Mouse (Mus musculus): ENCODE results near the gene Scp2. TPM values are rescaled to one million over a fixed set of nuclear protein-coding genes. Genes with fewer than 3 reads are reported as not detected.

Scp2 gene
- polyA plus RNA-seq, 1 experiment from 2014 or later: 227 TPM

GRCm38 (mm10) chr4:107995727-107996126 is 149.1 kb downstream of the Scp2 start:
- Histone ChIP-seq H3K9me3 (ENCODE audit: control insufficient read depth, low read length) (no peaks in the 10 kb centered on the region), H3K4me1 (replicated peaks; ENCODE audit: control insufficient read depth, insufficient read depth, low read length) (peaks cover 9% of the 10 kb centered on the region; the same call in 1 of the 2 replicates), H3K27me3 (replicated peaks; ENCODE audit: control insufficient read depth, insufficient read depth, low read length) (no peaks in the 10 kb centered on the region), H3K27ac (ENCODE audit: low read depth) (no peak overlapping the region), H3K4me3 (ENCODE audit: low read depth, low read length) (no peak overlapping the region), H3K9ac (ENCODE audit: low read length) (no peak overlapping the region), H3K36me3 (ENCODE audit: control insufficient read depth, insufficient read depth, low read length) (no peaks in the 10 kb centered on the region), H3K4me2 (ENCODE audit: low read length) (no peak overlapping the region)
- no peak for ATAC-seq (replicated peaks; ENCODE audit: low FRiP score, low TSS enrichment, low read depth)
- no peak for DNase-seq (ENCODE audit: low spot score)
- WGBS: 83% methylated on average over 6 of the region's 6 CpGs

GRCm38 (mm10) chr4:107995011-107995410 is 149.8 kb downstream of the Scp2 start:
- DNase-seq (ENCODE audit: low spot score) (no peak), ATAC-seq (replicated peaks; ENCODE audit: low FRiP score, low TSS enrichment, low read depth) (no peak)
- Histone ChIP-seq H3K9ac (ENCODE audit: low read length) (no peak overlapping the region), H3K36me3 (ENCODE audit: control insufficient read depth, insufficient read depth, low read length) (no peaks in the 10 kb centered on the region), H3K27ac (ENCODE audit: low read depth) (no peak overlapping the region), H3K27me3 (replicated peaks; ENCODE audit: control insufficient read depth, insufficient read depth, low read length) (no peaks in the 10 kb centered on the region), H3K4me2 (ENCODE audit: low read length) (no peak overlapping the region), H3K4me1 (replicated peaks; ENCODE audit: control insufficient read depth, insufficient read depth, low read length) (peaks cover 9% of the 10 kb centered on the region; the same call in 1 of the 2 replicates), H3K4me3 (ENCODE audit: low read depth, low read length) (no peak overlapping the region), H3K9me3 (ENCODE audit: control insufficient read depth, low read length) (no peaks in the 10 kb centered on the region)
- 77% methylated on average over 6 of the region's 6 CpGs for WGBS

Small RNA genes lying within 50 kb of the gene (microRNA-seq; reads per million reads assigned to microRNA genes)
- not detected for gene Mir6397

Other genes with a start within 250 kb of the Scp2 start
- 55.9 and 66.6 TPM in 2 replicates for gene Cpt2, start 221.4 kb downstream of the Scp2 start, polyA plus RNA-seq (2014; fragmentation: Nextera tagmentation; extraction: Ambion mirVana)
- 0.16 and 0.30 TPM in 2 replicates for gene Slc1a7, start 176.7 kb downstream of the Scp2 start, polyA plus RNA-seq (2014; fragmentation: Nextera tagmentation; extraction: Ambion mirVana)
- gene Podn, start 48.6 kb downstream of the Scp2 start, polyA plus RNA-seq (2014; fragmentation: Nextera tagmentation; extraction: Ambion mirVana): 1.2 and 2.4 TPM in 2 replicates
- gene Echdc2, start 20.4 kb upstream of the Scp2 start, polyA plus RNA-seq (2014; fragmentation: Nextera tagmentation; extraction: Ambion mirVana): 40.2 and 44.0 TPM in 2 replicates
- 0.12 TPM in 1 of 2 replicates, not detected in the other for gene Zyg11a, start 73.0 kb upstream of the Scp2 start, polyA plus RNA-seq (2014; fragmentation: Nextera tagmentation; extraction: Ambion mirVana)
- gene Zyg11b, start 156.1 kb upstream of the Scp2 start, polyA plus RNA-seq (2014; fragmentation: Nextera tagmentation; extraction: Ambion mirVana): 14.1 and 15.9 TPM in 2 replicates
- gene Coa7, start 183.1 kb upstream of the Scp2 start, polyA plus RNA-seq (2014; fragmentation: Nextera tagmentation; extraction: Ambion mirVana): 58.3 and 63.4 TPM in 2 replicates
- gene Shisal2a, start 238.4 kb upstream of the Scp2 start, polyA plus RNA-seq (2014; fragmentation: Nextera tagmentation; extraction: Ambion mirVana): 1.7 and 3.4 TPM in 2 replicates

Data from intestine, embryonic 14.5 days (tissue).